Mouse (Mus musculus) embryonic facial prominence, embryonic 10.5 days (tissue): ENCODE measurements around the gene Olfr320. TPM values are rescaled to one million over a fixed set of nuclear protein-coding genes. Genes with fewer than 3 reads are reported as not detected.
A peak's percentile ranks its signal among the peaks of the same experiment; 100 is the strongest.

Experiments used
- DNase-seq: peaks from one replicate; pipeline ENCODE4 v3.0.0-alpha.2; 2017; ENCODE audit warnings: low spot score
- H3K27ac ChIP-seq: fragments of 300-500 bp; sonication (generic); replicated peaks from 2 replicates; pipeline ENCODE4 v1.5.1; 2016; ENCODE audit warnings: mild to moderate bottlenecking
- H3K27me3 ChIP-seq: fragments of 300-500 bp; sonication (generic); replicated peaks from 2 replicates; pipeline ENCODE4 v1.6.1; 2016; ENCODE audit warnings: low read depth, mild to moderate bottlenecking; ENCODE audit not compliant: poor library complexity, severe bottlenecking
- H3K36me3 ChIP-seq: fragments of 300-500 bp; sonication (generic); replicated peaks from 2 replicates; pipeline ENCODE4 v1.6.1; 2016; ENCODE audit warnings: mild to moderate bottlenecking, moderate library complexity
- H3K4me1 ChIP-seq: fragments of 300-500 bp; sonication (generic); 2 replicates; pipeline ENCODE4 v1.6.1; 2016
- H3K4me3 ChIP-seq: fragments of 300-500 bp; sonication (generic); 2 replicates; pipeline ENCODE4 v1.5.1; 2016; ENCODE audit warnings: mild to moderate bottlenecking, moderate library complexity
- H3K9me3 ChIP-seq: fragments of 300-500 bp; sonication (generic); 2 replicates; pipeline ENCODE4 v1.6.1; 2016; ENCODE audit warnings: mild to moderate bottlenecking
- WGBS: fragments of 180-500 bp; shearing (Covaris S2); methylation state at CpG from one replicate; pipeline ENCODE4 v1.1.7; 2016; 5-methylcytosine and 5-hydroxymethylcytosine counted together
- polyA plus RNA-seq: library from polyadenylated mRNA; unstranded; fragments of >200 nt; fragmentation: Nextera tagmentation; extraction: Ambion mirVana; gene quantifications from 2 replicates; pipeline ENCODE4 v1.2.1, GENCODE M21; 2016

Gene Olfr320
- not detected in 2 replicates for polyA plus RNA-seq

- no peaks in the 10 kb centered on the region for H3K4me1 ChIP-seq
- H3K9me3 ChIP-seq, result no peaks in the 10 kb centered on the region
- 74% methylated on average over 1 of the region's 1 CpGs for WGBS
- no peak for DNase-seq
- no peak within 1 kb of the TSS for H3K27ac ChIP-seq
- H3K27me3 ChIP-seq, result no peaks in the 10 kb centered on the region
- H3K36me3 ChIP-seq, result no peaks in the 10 kb centered on the region
- no peak within 1 kb of the TSS for H3K4me3 ChIP-seq
Observed at GRCm38 (mm10) chr11:58680799-58681198, at the start of gene Olfr320. TSS of gene Olfr320 (plus strand) at chr11:58681099.

- H3K27me3 ChIP-seq, result peaks cover 28% of the 10 kb centered on the region
- H3K4me3 ChIP-seq, result no peak overlapping the region
- 74% methylated on average over 4 of the region's 4 CpGs for WGBS
- H3K36me3 ChIP-seq, result no peaks in the 10 kb centered on the region
- H3K9me3 ChIP-seq, result no peaks in the 10 kb centered on the region
- no peaks in the 10 kb centered on the region for H3K4me1 ChIP-seq
- H3K27ac ChIP-seq, result no peak overlapping the region
- DNase-seq, result no peak
Observed at GRCm38 (mm10) chr11:58634878-58635277, 46.0 kb upstream of the Olfr320 start.

GRCm38 (mm10) chr11:58636376-58636977 is 44.4 kb upstream of the Olfr320 start:
- 15% methylated on average over 4 of the region's 4 CpGs for WGBS

GRCm38 (mm10) chr11:58638176-58638701 is 42.7 kb upstream of the Olfr320 start:
- Histone ChIP-seq H3K27ac (no peak overlapping the region), H3K4me1 (peaks cover 10% of the 10 kb centered on the region), H3K9me3 (no peaks in the 10 kb centered on the region), H3K4me3 (no peak overlapping the region), H3K36me3 (no peaks in the 10 kb centered on the region), H3K27me3 (peaks cover 52% of the 10 kb centered on the region)
- WGBS, result 55% methylated on average over 7 of the region's 7 CpGs
- DNase-seq, result no peak

More at GRCm38 (mm10) chr11:58636376-58636977, 44.4 kb upstream of the Olfr320 start:
- no peak overlapping the region for H3K4me3 ChIP-seq
- DNase-seq, result peak; percentile 73
- no peaks in the 10 kb centered on the region for H3K36me3 ChIP-seq
- no peaks in the 10 kb centered on the region for H3K9me3 ChIP-seq
- peaks cover 44% of the 10 kb centered on the region for H3K27me3 ChIP-seq
- no peak overlapping the region for H3K27ac ChIP-seq
- H3K4me1 ChIP-seq, result peaks cover 10% of the 10 kb centered on the region

GRCm38 (mm10) chr11:58640272-58640867 is 40.5 kb upstream of the Olfr320 start, which contains the start of gene Trim58:
TSS of gene Trim58 (plus strand) at chr11:58640465.
- H3K27me3 ChIP-seq, result peaks cover 52% of the 10 kb centered on the region
- WGBS, result 3% methylated on average over 34 of the region's 34 CpGs
- no peaks in the 10 kb centered on the region for H3K36me3 ChIP-seq
- peak; percentile 56 for DNase-seq
- peak within 1 kb of the TSS; percentile 73 for H3K27ac ChIP-seq
- H3K4me3 ChIP-seq, result peak within 1 kb of the TSS; percentile 60
- peaks cover 10% of the 10 kb centered on the region for H3K4me1 ChIP-seq
- no peaks in the 10 kb centered on the region for H3K9me3 ChIP-seq

- H3K4me1 ChIP-seq, result peaks cover 10% of the 10 kb centered on the region
- H3K27me3 ChIP-seq, result peaks cover 52% of the 10 kb centered on the region
- DNase-seq, result no peak
- peak overlapping the region; percentile 60 for H3K4me3 ChIP-seq
- H3K9me3 ChIP-seq, result no peaks in the 10 kb centered on the region
- H3K27ac ChIP-seq, result peak overlapping the region; percentile 73; the same call in 1 of the 2 replicates
- 32% methylated on average over 14 of the region's 14 CpGs for whole genome bisulfite sequencing
- H3K36me3 ChIP-seq, result no peaks in the 10 kb centered on the region
Observed at GRCm38 (mm10) chr11:58641057-58641456, 39.8 kb upstream of the Olfr320 start.

DNA sequence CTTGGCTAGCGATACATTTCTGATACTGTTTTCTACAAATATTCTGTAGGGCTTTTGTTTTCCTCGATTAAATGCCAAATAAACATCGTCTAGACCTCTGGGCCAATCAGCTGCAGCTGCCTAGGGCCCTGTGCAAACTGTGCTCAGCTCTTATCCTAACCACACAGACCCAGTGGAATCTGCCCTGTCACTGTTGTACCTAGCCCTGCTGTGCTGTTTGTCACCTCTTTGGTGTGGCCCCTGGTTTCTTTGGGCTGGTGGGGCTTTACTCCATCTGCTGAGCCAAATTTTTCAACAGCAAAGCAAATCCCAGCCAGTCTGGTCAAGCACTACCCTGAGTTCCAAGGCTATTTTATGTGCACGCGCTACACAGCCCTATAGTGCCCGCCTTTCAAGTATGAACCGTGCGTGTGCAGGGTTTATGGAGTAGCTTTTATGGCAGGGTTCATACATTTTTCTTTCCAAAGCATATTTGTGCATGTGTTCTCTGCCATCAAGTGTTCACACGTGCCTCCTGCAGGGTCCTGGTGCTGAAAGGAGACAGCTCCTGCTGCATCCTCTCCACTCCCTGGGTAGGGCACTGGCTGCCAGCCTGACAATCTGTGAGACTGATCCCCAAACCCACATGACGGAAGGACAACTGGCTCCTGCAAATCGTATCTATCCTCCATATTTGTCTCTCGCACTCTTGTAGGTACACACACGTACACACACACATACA is 39.1 kb upstream of the Olfr320 start:
- H3K9me3 ChIP-seq, result no peaks in the 10 kb centered on the region
- no peak overlapping the region for H3K27ac ChIP-seq
- no peaks in the 10 kb centered on the region for H3K36me3 ChIP-seq
- no peak overlapping the region for H3K4me3 ChIP-seq
- peaks cover 10% of the 10 kb centered on the region for H3K4me1 ChIP-seq
- 86% methylated on average over 13 of the region's 13 CpGs for WGBS
- no peak for DNase-seq
- H3K27me3 ChIP-seq, result peaks cover 52% of the 10 kb centered on the region

- WGBS, result 35% methylated on average over 6 of the region's 6 CpGs
- Histone ChIP-seq H3K4me3 (no peak overlapping the region), H3K4me1 (peaks cover 10% of the 10 kb centered on the region), H3K9me3 (no peaks in the 10 kb centered on the region), H3K27ac (no peak overlapping the region), H3K27me3 (peaks cover 38% of the 10 kb centered on the region), H3K36me3 (no peaks in the 10 kb centered on the region)
- DNase-seq, result peak; percentile 45
Observed at GRCm38 (mm10) chr11:58643350-58643749, 37.5 kb upstream of the Olfr320 start.

DNA sequence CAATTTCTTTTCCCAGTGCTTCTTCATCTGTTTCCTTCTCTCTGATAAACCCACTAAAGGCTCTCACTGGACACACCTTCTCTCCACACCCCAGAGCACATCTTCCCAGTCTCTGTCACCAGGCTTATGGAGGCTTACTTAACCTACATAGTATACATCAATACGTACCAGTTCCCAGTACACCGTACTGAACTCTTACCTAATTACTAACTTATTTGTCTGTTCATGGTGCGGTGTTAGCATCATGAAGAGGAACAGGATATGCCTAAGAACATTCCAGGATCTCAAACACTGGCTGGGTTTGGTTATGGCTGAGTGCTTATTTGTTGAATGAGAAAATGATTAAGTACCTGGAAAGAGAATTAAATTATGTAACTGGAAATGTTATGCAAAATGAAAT is 25.7 kb upstream of the Olfr320 start:
- H3K36me3 ChIP-seq, result no peaks in the 10 kb centered on the region
- no peaks in the 10 kb centered on the region for H3K27me3 ChIP-seq
- H3K4me3 ChIP-seq, result no peak overlapping the region
- 0 out of 2 replicates have a peak, but pooled peaks cover 3% of the 10 kb centered on the region for H3K4me1 ChIP-seq
- no peak for DNase-seq
- no peak overlapping the region for H3K27ac ChIP-seq
- 93% methylated on average over 3 of the region's 3 CpGs for WGBS
- 0 out of 2 replicates have a peak, but pooled peaks cover under 1% of the 10 kb centered on the region for H3K9me3 ChIP-seq

GRCm38 (mm10) chr11:58658596-58658995 is 22.3 kb upstream of the Olfr320 start, which contains the start of gene Olfr322:
TSS of gene Olfr322 (plus strand) at chr11:58658782.
- Histone ChIP-seq H3K9me3 (no peaks in the 10 kb centered on the region), H3K36me3 (no peaks in the 10 kb centered on the region), H3K4me1 (0 out of 2 replicates have a peak, but pooled peaks cover 3% of the 10 kb centered on the region), H3K27me3 (no peaks in the 10 kb centered on the region), H3K27ac (no peak within 1 kb of the TSS), H3K4me3 (no peak within 1 kb of the TSS)
- DNase-seq, result no peak
- WGBS, result 87% methylated on average over 4 of the region's 4 CpGs

DNA sequence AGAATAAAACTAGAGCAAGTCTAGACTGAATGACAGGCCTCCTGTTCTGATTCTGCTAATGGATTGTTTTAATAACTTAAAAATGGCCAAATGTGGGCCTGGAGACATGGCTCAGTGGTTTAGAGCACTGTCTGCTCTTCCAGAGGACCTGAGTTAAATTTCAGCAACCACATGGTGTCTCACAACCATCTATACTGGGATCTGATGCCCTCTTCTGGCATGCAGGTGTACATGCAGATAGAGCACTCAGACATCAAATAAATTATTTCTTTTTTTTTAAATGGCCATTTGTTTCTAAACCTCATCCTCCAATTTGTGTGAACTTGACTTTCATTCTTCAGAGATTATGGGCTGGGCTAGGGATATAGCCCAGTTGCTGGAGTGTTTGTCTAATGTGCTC is 11.6 kb upstream of the Olfr320 start:
- DNase-seq, result no peak
- H3K9me3 ChIP-seq, result no peaks in the 10 kb centered on the region
- no peaks in the 10 kb centered on the region for H3K4me1 ChIP-seq
- H3K36me3 ChIP-seq, result no peaks in the 10 kb centered on the region
- no peak overlapping the region for H3K4me3 ChIP-seq
- no peaks in the 10 kb centered on the region for H3K27me3 ChIP-seq
- H3K27ac ChIP-seq, result no peak overlapping the region

DNA sequence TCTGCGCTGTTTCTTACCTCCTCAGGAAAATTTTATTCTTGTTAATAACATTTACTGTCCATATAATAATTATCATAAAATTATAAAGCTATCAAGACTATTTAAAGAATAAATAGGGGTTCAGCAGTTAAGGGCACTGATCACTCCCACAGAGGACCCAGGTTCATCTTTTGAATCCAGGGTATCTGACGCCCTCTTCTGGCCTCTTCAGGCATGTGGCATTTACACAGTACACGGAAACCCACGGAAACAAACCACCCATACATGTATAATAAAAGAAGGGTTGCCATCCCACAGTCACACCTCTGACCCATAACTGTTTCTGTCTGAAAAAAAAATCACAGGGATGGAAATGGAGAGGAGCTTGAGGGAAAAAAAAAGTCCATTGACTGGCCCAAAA is 9.1 kb upstream of the Olfr320 start:
- no peak overlapping the region for H3K4me3 ChIP-seq
- H3K36me3 ChIP-seq, result no peaks in the 10 kb centered on the region
- no peaks in the 10 kb centered on the region for H3K27me3 ChIP-seq
- H3K4me1 ChIP-seq, result no peaks in the 10 kb centered on the region
- DNase-seq, result no peak
- H3K9me3 ChIP-seq, result no peaks in the 10 kb centered on the region
- no peak overlapping the region for H3K27ac ChIP-seq
- 61% methylated on average over 4 of the region's 4 CpGs for WGBS
